Comparison of ENCODE assay signal across 10 mouse cellular contexts in genomic region chr16:92369260-92369659, GRCm38 (mm10). TPM values are rescaled to one million over a fixed set of nuclear protein-coding genes. Genes with fewer than 3 reads are reported as not detected.
DNase-seq lines count a peak whose midpoint lies in the region; ATAC-seq and TF ChIP-seq lines count a peak whose summit lies in the region.
"Had no signal": no experiment of that assay in that cellular context is flagged by ENCODE, and none has a peak within 500 bp of the region (broad histone marks: within the 10 kb centered on the region; RNA-seq: fewer than 3 reads in every experiment).

No protein-coding gene starts in this region.

- H3K36me3 ChIP-seq in liver, postnatal 0 days (replicated peaks; ENCODE audit: insufficient read depth, low read length) = no peaks in the 10 kb centered on the region
- H3K36me3 ChIP-seq in hindbrain, embryonic 10.5 days = no peaks in the 10 kb centered on the region

- H3K4me3 ChIP-seq in liver, postnatal 0 days (ENCODE audit: low read depth, low read length) = no peak overlapping the region
- no peak overlapping the region for H3K4me3 ChIP-seq in hindbrain, embryonic 10.5 days

- TF ChIP-seq EP300 in liver, postnatal 0 days (IDR thresholded peaks at IDR 0.05; ENCODE audit: low read depth) = no peak

- no peaks in the 10 kb centered on the region for H3K9me3 ChIP-seq in liver, postnatal 0 days (ENCODE audit: low read length)
- no peaks in the 10 kb centered on the region for H3K9me3 ChIP-seq in hindbrain, embryonic 10.5 days

- no peaks in the 10 kb centered on the region for H3K4me1 ChIP-seq in liver, postnatal 0 days (ENCODE audit: insufficient read depth)
- H3K4me1 ChIP-seq in hindbrain, embryonic 10.5 days (replicated peaks) = peaks cover 60% of the 10 kb centered on the region

- no peak overlapping the region for H3K27ac ChIP-seq in liver, postnatal 0 days (ENCODE audit: low read depth)
- H3K27ac ChIP-seq in hindbrain, embryonic 10.5 days = no peak overlapping the region
- H3K27ac ChIP-seq: hindbrain, embryonic 14.5 days had no signal

- no peak overlapping the region for H3K9ac ChIP-seq in liver, postnatal 0 days (replicated peaks)
- H3K9ac ChIP-seq: hindbrain, embryonic 14.5 days had no signal

- H3K27me3 ChIP-seq in liver, postnatal 0 days (ENCODE audit: insufficient read depth, low read length) = no peaks in the 10 kb centered on the region
- H3K27me3 ChIP-seq in hindbrain, embryonic 10.5 days (ENCODE audit: insufficient read depth, poor library complexity, severe bottlenecking) = no peaks in the 10 kb centered on the region

- H3K4me2 ChIP-seq in liver, postnatal 0 days (ENCODE audit: low read depth, low read length) = no peak overlapping the region
- H3K4me2 ChIP-seq: hindbrain, embryonic 14.5 days had no signal

- peak; percentile 77 for ATAC-seq in liver, postnatal 0 days

- WGBS in liver, postnatal 0 days (ENCODE audit: insufficient replicate concordance) = 38% methylated on average over 2 of the region's 2 CpGs
- 55% methylated on average over 2 of the region's 2 CpGs for WGBS in hindbrain, embryonic 10.5 days

- DNase-seq in ES-CJ7 (ENCODE audit: low read depth, low spot score) (peak; percentile 62), MEL-GATA-1-ER (ENCODE audit: extremely low read depth, low read depth) (peak; percentile 46)
- peak; percentile 31 for DNase-seq in kidney, adult 18-20 months
- DNase-seq in liver, postnatal 0 days = peak; percentile 49
- DNase-seq in left cerebral cortex, adult 9 months (ENCODE audit: low spot score in 2 of 2) = no peak
- no peak for DNase-seq in hindbrain, embryonic 10.5 days (ENCODE audit: low spot score)
- no peak for DNase-seq in right cerebral cortex, postnatal 14 days
- DNase-seq: cerebellum, postnatal 10 days; thymus, postnatal 14 days had no signal

- no peak for TF ChIP-seq CTCF in liver, postnatal 0 days (IDR thresholded peaks at IDR 0.05; ENCODE audit: low read depth)

RNA-seq across cellular contexts. Expression of gene Kcne1, which starts 10.0 kb away (rescaled TPM):
- not detected in 2 replicates for polyA plus RNA-seq in liver, postnatal 0 days (2015; fragmentation: Nextera tagmentation; extraction: Ambion mirVana)
- polyA plus RNA-seq in hindbrain, embryonic 10.5 days (2016; fragmentation: Nextera tagmentation; extraction: Ambion mirVana) = 1.0 and 1.3 TPM in 2 replicates

RNA-seq across cellular contexts. Expression of gene Fam243, which starts 48.0 kb away (rescaled TPM):
- polyA plus RNA-seq in liver, postnatal 0 days (2015; fragmentation: Nextera tagmentation; extraction: Ambion mirVana) = not detected in 2 replicates
- not detected in 2 replicates for polyA plus RNA-seq in hindbrain, embryonic 10.5 days (2016; fragmentation: Nextera tagmentation; extraction: Ambion mirVana)

Comparison
In these comparisons a context has a peak if more than half of its experiments do, and no peak if none do; other contexts are left out.
1. DNase-seq: peak in ES-CJ7 (single experiment), MEL-GATA-1-ER (single experiment), kidney, adult 18-20 months (single experiment) and liver, postnatal 0 days (single experiment); none in left cerebral cortex, adult 9 months (0 of 2), hindbrain, embryonic 10.5 days (single experiment) and right cerebral cortex, postnatal 14 days (single experiment).